Mouse (Mus musculus) G1E (cell line): ENCODE results near the gene Evi5.

ENCODE experiments used
- CTCF ChIP-seq: IDR thresholded peaks from 2 replicates; pipeline ENCODE4 v1.5.1; 2012; ENCODE audit warnings: low read depth, low read length, inconsistent platforms, mixed read lengths
- GATA1 ChIP-seq: IDR thresholded peaks from 2 replicates; pipeline ENCODE4 v1.6.1; 2012; ENCODE audit warnings: borderline replicate concordance, low read length, inconsistent platforms, mixed read lengths
- GATA2 ChIP-seq: IDR thresholded peaks from 2 replicates; pipeline ENCODE4 v1.6.1; 2012; ENCODE audit warnings: low read depth, low read length, inconsistent platforms, borderline replicate concordance
- POLR2AphosphoS5 ChIP-seq: IDR thresholded peaks from 2 replicates; pipeline ENCODE4 v1.6.1; 2012; ENCODE audit warnings: low read depth, low read length, inconsistent platforms; ENCODE audit not compliant: insufficient replicate concordance

DNA sequence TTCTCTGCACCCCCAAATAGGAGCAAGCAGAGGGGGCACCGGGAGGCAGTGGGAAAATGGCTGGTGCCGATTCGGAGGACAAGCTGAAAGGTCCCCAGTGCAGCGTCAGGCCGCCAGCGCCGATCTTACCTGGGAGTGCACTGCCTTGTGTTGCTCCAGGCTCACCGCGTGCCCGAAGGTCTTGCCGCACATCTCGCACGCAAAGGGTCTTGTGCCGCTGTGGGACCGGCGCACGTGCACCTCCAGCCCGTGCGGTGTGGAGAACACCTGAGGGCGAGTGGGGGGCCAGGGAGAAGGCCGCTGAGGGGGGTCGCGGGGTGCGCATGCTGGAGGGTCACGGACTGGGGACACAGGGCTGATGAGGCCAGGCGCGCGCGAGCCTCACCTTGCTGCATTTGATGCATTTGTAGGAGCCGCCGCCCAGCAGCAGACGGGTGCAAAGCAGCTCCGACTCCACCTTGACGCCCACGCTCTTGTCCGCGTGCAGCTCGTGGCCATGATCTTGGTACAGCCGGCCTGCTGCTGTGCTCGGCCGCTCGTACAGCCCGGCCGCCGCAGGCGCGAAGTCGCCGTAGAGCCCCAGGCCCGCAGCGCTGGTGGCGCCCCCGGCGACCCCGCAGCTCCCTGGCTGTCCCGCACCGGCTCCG lies 153.8 kb downstream of the Evi5 start:
- TF ChIP-seq CTCF: no peak
- no peak for TF ChIP-seq POLR2AphosphoS5
- no peak for TF ChIP-seq GATA1
- no peak for TF ChIP-seq GATA2
